Mouse (Mus musculus): ENCODE results near the gene Uvrag.

Uvrag gene

DNA sequence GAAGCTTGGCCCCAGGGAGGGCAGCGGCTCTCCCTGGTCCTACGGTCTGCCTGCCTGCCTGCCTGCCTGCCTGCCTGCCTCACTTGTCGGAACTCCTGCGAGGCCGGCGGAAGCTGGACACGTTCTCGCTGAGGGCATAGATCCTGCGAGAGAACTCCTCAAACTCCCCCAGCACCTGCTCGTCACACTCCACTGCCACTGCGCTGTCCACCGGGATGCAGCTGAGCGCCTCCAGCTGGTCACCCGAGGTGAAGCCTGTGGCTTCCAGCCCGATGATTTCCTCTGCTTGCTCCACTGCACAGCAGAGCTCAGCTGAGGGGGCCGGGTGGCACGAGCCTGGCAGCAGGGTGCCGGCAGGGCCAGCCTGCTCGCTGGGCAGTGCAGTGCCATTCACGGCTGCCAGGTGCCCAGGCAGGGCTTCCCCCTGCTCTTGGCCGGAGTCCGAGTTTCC, 253.1 kb downstream of the Uvrag start:
- no peak for DNase-seq (ENCODE audit: low spot score)

DNA sequence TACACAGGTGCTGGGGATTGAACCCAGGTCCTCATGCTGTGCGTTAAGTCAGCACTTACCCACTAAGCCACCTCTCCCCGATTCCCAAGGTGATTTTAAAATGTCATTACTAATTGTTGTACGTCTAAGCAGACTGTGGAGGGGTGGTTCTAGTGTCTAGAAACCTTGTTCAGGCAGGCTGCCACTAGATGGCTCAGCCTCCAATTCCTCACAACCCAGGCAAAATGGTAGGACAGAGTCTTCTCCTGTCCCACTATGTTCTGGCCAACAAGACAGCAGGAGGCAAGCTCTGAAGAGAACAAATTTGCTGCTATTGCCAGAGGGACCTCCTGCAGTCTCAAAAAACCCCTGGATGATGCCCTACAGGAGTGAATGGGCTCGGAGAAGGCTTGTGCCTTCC, 259.1 kb downstream of the Uvrag start:
- no peak for DNase-seq (ENCODE audit: low spot score)

DNA sequence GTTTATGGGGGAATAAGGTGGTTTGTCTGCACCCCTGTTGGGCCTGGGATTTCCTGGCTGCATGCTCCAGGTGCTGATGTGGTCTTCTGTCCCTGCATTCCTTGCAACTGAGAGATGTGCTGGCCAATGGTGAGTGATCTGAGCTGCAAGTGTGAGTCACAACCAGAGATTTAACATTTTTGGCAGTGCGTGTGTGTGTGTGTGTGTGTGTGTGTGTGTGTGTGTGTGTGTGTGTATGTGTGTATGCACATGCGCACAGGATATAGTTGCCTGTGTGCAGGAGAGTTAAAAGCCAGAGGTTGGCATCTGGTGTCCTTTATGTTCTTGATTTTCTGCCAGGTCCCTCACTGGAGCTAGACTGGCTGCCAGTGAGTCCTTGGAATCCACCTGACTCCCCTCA, 261.8 kb downstream of the Uvrag start:
- DNase-seq (ENCODE audit: low spot score), result no peak

DNA sequence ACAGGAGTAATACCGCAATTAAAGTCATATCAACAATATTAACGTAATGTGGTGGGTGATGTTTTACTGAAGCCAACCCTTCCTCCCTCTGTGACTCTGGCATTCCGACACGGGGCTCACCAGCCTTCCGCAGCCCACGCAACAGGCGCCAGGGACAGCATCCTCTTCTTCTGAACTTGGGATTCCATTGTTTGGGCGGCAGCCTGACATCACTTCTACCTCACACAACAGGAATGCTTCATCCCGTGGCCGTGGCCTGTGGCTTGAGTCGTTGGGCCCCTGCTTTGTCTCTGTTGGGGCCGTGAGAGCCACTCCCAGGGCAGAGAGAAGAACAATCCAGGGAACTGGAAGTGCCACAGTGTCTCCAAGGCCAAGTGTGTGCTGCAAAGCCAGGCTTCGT, 264.8 kb downstream of the Uvrag start:
- no peak for DNase-seq (ENCODE audit: low spot score)

DNA sequence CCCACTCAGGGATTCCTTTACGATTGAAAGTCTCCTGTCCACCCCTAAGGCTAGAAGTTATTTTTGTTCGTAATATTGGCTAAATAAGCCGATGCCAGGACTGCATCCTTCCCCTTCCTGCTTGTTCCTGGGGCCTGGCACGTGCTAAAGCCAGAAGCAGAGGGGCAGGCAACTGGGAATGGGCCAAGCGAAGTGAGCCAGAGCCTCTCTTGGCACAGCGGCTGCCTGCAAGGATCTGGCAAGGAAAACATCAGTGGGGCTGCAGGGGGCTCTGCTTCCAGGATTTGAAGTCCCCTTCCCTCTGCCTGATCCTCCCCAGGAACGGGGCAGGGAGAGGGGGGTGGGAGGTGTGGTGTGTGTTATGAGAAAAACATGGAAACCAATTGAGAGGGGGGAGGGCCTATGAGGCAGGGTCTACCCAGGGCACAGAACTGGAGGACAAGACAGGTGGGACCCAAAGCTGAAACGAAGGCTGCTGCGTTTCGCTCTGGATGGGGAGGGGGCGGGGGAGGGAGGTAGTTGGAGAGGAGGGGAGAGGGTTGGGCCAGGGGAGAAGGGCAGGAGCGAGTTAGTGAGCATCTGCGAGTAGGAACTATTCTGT, 265.5 kb downstream of the Uvrag start:
- DNase-seq (ENCODE audit: low spot score), result no peak

DNA sequence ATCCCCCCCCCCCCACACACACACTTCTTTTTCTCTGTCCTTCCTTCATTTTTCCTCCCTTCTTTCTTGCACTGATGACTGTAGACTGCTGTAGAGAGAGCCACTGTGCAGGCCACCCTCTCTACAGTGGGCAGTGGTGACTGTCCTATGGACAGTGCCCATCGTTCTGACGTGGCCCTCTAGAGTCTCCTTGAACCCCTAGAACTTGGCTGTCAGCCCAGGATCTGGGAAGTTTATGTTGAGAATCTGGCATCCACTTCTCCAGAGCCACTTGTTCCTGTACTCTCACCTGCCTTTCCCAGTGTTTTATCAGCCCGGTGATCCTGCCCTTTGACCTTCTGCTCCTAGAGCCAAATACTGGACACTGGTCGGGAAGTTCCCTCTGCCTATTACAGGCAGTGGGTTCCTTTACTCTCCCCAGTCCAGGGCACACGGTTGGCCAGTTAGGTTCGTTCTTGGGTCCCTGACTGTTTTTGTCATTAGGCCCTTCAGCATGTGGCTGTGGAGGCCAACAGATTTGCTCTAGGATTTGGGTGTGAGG, 266.5 kb downstream of the Uvrag start:
- no peak for DNase-seq (ENCODE audit: low spot score)

DNA sequence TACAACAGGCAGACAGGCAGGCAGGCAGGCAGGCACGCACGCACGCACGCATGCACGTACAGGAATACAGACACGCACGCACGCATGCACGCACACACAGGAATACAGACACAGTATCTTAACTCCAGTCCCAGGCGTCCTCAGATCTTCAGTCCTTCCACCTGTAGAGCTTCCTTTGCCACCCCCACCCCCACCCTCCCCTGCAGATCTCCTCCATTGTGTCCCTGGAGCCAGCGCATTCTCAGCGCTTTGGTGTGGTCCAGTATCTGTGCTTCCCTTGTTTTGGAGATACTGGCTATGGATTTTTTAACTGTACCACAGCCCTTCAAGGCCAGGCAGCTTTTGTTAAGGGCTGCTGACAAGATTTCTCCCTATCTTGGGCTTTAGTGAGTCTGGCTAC, 267.6 kb downstream of the Uvrag start:
- DNase-seq (ENCODE audit: low spot score), result no peak

DNA sequence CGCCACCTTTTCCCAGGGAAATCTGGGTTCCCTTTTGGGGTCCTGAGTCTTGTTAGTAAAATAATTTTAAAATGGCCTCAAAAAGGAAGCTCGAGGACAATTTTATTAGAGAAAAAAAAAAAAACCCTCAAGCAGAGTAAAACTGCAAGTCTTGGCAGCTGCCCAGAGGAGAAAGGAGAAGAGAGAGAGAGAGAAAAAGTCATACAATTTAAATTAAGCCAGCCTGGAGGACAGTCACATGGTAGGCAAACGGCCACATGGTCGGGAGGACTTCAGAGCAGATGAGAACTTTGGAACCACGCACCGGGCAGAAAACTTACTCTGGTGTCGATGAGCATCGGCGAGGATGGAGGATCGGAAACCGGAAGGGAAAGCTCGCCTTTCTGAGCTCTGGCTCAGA, 269.1 kb downstream of the Uvrag start:
- no peak for DNase-seq (ENCODE audit: low spot score)

DNA sequence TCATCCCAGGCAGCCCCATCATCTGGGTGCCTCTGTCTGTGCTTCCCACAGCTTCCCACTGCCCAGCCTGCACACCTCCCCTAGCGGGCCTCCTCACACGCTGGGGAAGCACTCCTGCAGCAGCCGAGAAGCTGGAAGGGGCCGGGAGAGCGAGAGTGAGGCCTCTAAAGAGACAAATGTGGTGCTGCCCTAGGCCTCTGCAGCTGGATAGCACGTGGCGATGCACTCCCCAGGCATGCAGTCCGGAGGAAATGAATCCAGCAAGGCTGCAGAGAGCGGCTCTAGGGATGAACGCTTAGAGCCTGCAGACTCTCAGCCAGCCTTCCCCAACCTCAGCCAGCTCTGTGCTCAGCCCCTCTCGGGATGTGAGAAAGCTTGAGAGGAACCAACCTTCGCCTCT, 270.1 kb downstream of the Uvrag start:
- no peak for DNase-seq (ENCODE audit: low spot score)

DNA sequence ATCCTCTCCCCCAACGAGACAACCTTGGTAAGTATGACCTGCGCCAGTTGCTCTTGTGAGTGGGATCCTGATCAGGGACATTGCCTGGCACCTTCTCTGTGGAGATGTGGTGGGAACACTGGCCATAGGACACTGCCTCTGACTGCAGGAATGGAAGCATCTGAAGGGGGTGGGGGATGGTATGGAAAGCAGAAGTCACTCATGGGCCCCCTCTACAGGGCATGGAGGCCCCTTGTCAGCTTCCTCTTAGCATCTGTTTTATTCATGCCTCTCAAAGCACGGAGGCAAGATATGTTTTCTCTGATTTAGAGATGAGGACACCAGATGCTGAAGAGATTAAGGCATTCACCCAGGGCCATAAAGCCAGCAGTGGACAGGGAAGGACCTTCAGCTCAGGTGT, 271.9 kb downstream of the Uvrag start:
- DNase-seq (ENCODE audit: low spot score), result no peak

DNA sequence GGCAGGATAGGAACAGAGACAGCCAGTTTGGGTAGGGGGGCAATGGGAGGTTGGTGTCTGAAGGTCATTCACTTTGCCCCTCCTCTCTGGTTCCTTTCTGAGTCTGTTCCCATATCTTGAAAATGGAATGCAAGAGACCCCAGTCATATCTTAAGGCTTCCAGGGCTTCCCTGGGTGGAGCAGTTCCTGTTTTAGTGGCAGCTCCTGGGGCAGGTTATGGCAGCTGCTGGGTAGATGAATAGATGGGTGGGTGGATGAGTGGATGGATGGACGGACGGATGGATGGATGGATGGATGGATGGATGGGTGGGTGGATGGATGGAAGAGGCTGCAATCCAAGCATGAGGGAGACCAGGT, 273.2 kb downstream of the Uvrag start:
- no peak for DNase-seq (ENCODE audit: low spot score)

DNA sequence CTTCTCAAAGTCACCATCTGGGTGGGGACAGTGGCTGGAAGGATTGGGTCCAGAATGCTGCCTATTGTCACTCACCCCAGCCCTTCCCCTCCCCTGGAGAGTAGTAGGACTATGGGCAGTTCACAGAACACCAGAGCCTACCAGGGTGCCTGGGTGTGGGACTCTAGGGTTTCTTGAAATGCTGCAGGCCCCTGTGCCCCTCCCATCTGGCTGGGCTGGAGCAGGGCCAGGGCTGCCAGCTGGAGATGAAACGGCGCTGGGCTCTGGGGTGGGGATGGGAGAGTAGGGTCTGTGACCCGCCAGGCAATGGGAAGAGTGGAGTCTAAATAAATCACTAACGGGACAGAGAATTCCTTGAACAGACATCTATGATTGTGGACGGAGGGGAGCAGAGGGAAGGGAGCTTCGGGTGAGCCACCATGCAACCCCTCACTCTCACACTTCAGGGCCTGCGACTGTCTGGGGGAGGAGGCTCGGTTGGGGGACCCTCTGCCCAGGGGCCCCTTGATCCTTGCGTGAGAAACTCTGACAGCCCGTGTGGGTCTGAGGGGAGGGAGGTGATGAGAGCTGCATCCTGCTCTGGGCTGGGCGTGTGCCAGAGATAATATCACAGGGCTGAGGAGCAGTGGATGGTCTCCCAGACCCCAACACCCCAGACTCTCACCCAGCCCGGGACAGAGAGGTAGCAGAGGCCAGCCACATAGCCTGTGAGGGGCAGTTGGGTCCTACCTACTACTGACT, 273.7 kb downstream of the Uvrag start:
- DNase-seq (ENCODE audit: low spot score), result no peak

DNA sequence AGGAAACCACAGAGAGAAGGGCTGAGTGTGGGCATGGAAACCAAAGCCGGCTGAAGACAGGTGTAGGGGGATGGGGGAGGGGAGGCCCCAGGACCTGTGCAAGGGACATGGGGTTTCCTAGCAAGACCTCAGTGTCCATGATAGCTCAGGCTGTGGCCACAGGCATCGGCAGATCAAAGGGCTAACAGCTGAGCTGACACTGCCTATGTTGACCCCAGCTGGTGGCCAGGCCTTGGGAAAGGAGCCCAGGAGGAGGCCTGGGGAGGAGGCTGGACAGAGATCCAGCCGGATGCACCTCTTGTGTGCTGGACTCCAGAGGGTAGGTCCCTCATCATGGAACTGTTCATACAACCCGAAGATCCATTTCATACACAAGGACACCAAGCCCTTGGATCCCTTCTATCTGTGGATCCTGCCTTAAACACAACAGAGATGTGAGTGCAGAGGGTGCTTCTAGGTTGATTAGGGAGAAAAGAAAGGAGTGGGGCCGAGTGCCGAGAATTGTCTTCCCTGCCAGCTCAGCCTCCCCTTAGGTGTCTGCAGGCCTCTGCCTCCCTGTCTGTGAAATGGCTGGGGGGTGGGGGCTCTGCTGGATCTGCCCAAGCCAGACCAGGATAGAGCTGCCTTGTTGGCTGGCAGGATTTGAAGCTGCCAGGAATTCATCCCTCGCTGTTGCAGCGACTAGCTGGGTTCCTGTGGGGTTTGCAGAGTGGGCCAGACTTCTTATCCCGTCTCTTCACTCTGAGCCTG, 276.8 kb downstream of the Uvrag start:
- DNase-seq (ENCODE audit: low spot score), result no peak

DNA sequence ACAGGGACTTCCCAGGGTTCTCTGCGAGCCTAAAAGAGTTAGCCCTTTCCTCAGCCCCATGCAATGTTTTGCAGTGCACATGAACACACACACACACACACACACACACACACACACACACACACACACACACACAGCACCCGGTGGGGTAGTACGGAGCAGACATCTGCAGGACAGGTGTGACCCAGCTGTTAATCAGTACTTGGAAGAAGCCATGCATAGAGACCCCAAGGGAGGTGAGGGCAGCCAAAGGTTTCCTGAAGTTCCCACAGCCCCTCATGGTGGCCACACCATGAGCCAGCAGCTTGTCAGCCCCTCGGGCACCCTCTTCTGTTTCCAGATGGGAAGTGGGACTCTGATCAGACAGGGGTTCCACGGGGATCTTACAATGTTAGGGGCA, 277.9 kb downstream of the Uvrag start:
- no peak for DNase-seq (ENCODE audit: low spot score)

DNA sequence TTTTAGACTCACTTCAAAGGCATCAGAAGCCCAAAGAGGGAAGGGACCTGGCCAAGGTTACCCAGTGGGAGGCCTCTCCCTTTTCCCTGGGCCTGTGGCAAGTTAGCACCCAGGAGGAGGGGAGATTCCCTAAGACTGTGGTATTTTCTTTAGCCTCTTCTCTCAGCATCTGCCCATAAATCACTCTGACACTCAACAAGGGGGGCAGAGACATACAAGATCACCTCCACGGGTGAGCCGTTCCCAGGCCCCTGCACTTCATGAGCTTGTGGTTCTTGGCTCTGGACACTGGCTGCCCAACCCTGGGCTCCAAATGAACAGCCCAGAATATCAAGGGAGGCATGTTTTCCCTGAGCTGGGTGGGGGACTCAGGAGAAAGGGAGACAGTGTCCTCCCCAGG, 279.9 kb downstream of the Uvrag start:
- DNase-seq (ENCODE audit: low spot score), result no peak

DNA sequence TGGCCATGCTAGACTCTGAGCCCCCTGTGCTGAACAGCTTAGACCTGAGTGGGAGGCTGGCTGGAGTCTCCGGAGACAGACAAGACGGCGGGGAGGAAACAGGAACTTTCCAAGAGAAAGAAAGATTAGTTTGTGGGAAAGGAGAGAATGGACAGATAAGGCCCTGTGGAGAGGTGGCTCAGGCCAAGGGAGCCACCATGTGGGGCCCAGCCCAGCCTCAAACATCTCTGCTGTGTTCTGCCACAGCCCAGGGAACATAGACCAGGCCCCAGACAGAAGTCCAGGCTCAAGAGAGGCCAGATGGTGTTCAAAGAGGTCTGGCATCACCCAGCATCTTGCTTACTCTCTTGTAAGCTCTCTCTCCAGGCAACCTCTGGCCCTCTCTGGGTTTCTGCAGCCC, 283.8 kb downstream of the Uvrag start:
- DNase-seq (ENCODE audit: low spot score), result no peak

DNA sequence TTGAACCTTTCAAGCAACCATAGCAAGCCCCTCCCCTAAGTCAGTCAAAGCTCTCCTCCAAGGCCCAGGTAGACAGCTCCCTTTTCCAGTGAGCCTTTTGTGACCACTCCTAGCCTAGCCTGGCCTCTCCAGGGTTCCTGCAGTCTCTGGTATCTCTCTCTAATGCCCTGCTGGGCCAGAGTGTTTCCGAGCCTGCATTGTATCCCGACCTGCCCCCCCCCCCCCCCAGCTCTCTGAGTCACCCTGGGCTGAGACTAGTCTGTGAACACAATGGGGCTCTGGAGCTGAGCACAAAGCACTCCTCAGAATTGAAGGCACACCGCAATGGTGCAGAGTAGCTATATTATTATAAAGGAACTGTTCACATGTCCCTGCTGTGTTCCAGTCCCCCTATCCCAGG, 284.8 kb downstream of the Uvrag start:
- DNase-seq (ENCODE audit: low spot score), result no peak

DNA sequence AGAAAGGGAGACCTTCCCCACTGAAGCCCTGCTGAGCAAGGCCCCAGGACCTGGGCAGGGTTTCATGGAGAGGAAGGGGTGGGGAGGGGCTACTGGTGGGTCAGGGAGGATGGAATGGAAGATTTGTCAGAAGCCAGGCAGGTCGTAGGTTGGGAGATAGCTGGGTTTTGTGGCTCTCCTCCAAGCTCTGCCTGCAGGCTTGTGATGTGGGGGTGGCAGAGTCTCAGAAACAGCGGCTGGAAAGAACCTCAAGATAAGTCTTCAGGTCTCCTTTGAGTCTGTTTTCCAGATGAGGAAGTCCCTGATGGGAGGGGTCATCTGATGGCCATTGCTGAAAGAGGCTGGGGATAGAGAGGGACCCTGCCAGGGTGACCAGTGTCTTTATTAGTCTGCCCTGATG, 285.6 kb downstream of the Uvrag start:
- DNase-seq (ENCODE audit: low spot score), result no peak

DNA sequence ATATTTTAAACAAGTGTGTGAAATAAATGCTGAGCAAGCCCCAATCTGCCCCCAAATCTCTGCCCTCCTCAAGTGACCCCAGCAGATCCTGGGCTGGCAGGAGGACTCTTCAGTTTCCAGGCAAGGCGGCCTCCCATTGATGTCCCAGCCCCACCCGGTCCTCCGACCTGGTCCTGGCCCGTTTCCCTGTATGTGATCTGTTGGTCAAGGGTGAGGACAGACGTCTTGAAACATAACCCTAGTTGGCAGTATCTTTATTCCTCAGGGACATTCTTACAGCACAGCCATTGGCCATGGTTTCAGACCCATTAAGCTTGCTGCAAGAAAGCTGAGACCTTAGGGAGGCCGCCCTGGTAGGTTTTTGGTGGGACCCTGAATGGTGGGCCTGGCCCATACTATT, 287.1 kb downstream of the Uvrag start:
- no peak for DNase-seq (ENCODE audit: low spot score)

DNA sequence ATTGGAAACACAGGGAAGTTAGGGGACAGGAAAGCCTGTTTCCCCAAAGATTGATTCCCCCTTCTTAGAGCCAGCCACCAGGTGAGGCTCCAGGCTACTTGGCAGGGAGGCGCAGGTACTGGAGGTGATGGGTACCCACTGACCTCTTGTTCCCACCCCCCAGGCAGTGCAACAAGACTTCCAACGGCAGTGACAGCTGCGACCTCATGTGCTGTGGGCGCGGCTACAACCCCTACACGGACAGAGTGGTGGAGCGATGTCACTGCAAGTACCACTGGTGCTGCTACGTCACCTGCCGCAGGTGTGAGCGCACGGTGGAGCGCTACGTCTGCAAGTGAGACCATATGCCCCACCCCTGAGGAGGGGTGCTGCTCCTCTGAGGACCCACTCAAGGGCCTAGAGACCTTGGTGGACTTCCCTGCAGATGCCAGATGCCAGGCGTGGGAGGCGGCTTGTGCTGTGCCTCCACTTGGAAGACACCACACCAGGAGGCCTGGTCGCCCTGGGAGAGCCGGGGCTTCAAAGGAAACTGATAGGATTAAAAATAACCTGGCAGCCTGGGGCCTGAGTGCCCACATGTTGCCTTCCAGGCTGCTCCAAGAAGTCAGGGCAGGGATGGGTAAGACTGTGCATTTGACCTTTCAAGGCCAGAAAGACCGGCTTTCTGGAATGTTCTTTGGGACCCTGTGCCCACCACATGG, 287.8 kb downstream of the Uvrag start:
- DNase-seq (ENCODE audit: low spot score), result no peak

DNA sequence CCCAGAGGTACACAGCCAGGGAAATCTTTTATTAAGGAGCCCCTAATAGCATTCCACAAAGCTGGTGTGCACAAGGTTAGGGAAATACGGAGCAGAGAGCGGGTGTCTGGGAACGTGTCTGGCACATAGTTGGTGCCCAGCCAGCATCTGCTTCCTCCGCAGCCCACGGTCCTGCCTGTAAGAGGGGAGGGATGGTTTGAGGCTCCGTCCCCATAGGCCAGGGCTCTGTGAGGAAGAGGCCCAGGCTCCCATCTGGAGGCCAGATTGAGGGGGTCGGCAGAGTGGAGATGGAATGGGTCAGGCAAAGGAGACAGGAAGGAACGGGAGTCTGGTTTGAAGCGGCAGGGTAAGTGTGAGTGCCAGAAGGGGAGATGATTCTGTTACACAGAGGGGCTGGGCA, 289.7 kb downstream of the Uvrag start:
- DNase-seq (ENCODE audit: low spot score), result no peak

DNA sequence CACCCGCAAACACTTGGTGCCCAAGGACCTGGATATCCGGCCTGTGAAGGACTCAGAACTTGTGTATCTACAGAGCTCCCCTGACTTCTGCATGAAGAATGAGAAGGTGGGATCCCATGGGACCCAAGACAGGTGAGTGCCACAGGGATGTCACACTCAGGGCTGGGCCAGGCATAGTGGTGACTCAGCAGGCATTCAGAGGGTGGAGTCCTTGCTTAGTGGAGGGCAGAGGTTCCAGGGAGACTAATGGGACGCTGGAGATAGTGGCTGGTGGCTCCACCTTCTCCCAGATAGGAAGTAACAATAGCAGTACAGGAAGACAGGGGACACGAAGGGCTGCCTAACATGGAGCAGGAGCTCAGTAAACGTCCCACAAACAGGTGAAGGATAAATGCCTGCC, 290.6 kb downstream of the Uvrag start:
- DNase-seq (ENCODE audit: low spot score), result no peak
